Mouse (Mus musculus): ENCODE measurements around the gene Tmem44.

GRCm38 (mm10) chr16:30500223-30500622, 50.4 kb downstream of the Tmem44 start:
- TF ChIP-seq TAL1 (IDR thresholded peaks at IDR 0.05; ENCODE audit: low read length) (no peak), GATA1 (IDR thresholded peaks at IDR 0.05; ENCODE audit: low read length) (no peak)
